Mouse (Mus musculus): Measurements from ENCODE around the gene Insig2. TPM values are rescaled to one million over a fixed set of nuclear protein-coding genes. Genes with fewer than 3 reads are reported as not detected.

Gene Insig2
- polyA plus RNA-seq (2011; ENCODE audit: insufficient read depth, insufficient read length, low read depth, missing spikeins) = 17.2 and 21.7 TPM in 2 replicates

DNA sequence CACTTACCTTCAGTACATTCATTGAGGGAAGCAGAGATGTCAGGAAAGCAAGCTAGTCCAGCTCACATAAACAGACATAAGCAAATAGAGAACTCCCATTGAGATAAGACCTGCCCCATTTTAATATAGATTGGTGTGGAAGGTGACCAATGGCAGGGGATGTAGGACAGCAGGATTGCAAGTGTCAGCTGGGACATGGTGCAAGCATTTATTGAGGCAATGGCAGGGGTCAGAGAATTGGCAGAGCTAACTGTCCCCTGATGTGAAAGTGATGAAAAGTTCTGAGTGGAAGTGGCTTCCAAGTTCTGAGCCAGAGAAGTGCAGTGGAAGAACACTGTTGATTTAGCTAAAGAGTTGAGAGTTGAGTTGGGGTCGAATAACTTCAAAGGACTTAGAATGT, at the start of gene Insig2:
Gene Insig2, minus strand, starts transcription at position 105 of the 400 bp plus-strand sequence.
- no peak within 1 kb of the TSS for H3K4me3 ChIP-seq (ENCODE audit: low read depth, low read length)
- H3K9me3 ChIP-seq (replicated peaks; ENCODE audit: control insufficient read depth, insufficient read depth, low read length, poor library complexity, severe bottlenecking) = no peaks in the 10 kb centered on the region
- no peaks in the 10 kb centered on the region for H3K4me1 ChIP-seq (ENCODE audit: control insufficient read depth, insufficient read depth, low read length)
- no peaks in the 10 kb centered on the region for H3K36me3 ChIP-seq (ENCODE audit: control insufficient read depth, insufficient read depth, low read length, poor library complexity, severe bottlenecking)
- no peaks in the 10 kb centered on the region for H3K27me3 ChIP-seq (ENCODE audit: control insufficient read depth, insufficient read depth, low read length, poor library complexity, severe bottlenecking)
- no peak within 1 kb of the TSS for H3K9ac ChIP-seq (ENCODE audit: low read depth, poor library complexity, severe bottlenecking)
- TF ChIP-seq CTCF (IDR thresholded peaks at IDR 0.05; ENCODE audit: low read depth, low read length) = no peak
- no peak for TF ChIP-seq POLR2A (IDR thresholded peaks at IDR 0.05; ENCODE audit: insufficient read depth, low read length)
- no peak for TF ChIP-seq EP300 (IDR thresholded peaks at IDR 0.05; ENCODE audit: insufficient read depth, low read depth, low read length)
- H3K27ac ChIP-seq (ENCODE audit: insufficient read depth, low read length) = no peak within 1 kb of the TSS

DNA sequence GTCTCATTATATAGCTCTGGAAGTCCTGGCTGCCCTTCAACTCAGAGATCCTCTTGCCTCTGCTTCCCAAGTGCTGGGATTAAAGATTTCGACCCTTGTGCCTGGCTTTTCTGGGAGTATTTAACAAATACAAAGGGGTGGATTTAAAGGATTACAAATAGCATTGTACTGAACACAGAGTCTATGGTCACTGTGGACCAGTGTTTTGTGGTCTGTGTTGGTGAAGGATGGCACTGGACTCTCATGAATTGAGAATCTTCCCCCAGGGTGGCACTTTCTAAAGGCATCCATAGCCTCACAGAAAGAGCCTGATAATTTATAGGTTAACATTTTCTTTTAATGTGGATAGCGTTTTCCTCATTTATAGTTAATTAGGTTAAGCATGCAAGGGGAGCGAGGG, 49.2 kb upstream of the Insig2 start:
- H3K36me3 ChIP-seq (ENCODE audit: control insufficient read depth, insufficient read depth, low read length, poor library complexity, severe bottlenecking) = no peaks in the 10 kb centered on the region
- no peak for TF ChIP-seq POLR2A (IDR thresholded peaks at IDR 0.05; ENCODE audit: insufficient read depth, low read length)
- no peak for TF ChIP-seq CTCF (IDR thresholded peaks at IDR 0.05; ENCODE audit: low read depth, low read length)

DNA sequence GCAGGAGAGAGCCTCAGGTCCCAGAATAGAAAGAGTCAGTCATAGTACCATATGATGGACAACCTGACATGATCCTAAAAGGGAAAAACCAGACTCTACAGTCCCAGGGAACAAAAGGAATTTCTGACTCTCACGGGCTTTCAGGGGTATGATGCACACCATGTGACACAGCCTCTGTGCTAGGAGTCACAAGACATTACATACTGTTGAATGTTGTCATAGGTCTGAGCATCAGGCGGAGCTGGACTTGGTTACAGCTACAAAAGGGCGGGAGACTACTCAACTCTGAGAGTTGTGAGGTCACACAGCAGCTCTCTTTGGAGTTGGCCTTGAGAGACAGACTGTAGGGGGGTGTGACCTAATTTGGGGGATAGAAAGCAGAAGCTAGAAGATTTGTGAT, 47.6 kb upstream of the Insig2 start:
- Histone ChIP-seq H3K27ac (ENCODE audit: insufficient read depth, low read length) (no peak overlapping the region), H3K9me3 (replicated peaks; ENCODE audit: control insufficient read depth, insufficient read depth, low read length, poor library complexity, severe bottlenecking) (no peaks in the 10 kb centered on the region), H3K4me1 (ENCODE audit: control insufficient read depth, insufficient read depth, low read length) (no peaks in the 10 kb centered on the region), H3K4me3 (ENCODE audit: low read depth, low read length) (no peak overlapping the region), H3K9ac (ENCODE audit: low read depth, poor library complexity, severe bottlenecking) (no peak overlapping the region), H3K27me3 (ENCODE audit: control insufficient read depth, insufficient read depth, low read length, poor library complexity, severe bottlenecking) (no peaks in the 10 kb centered on the region), H3K36me3 (ENCODE audit: control insufficient read depth, insufficient read depth, low read length, poor library complexity, severe bottlenecking) (no peaks in the 10 kb centered on the region)
- TF ChIP-seq CTCF (IDR thresholded peaks at IDR 0.05; ENCODE audit: low read depth, low read length) (no peak), POLR2A (IDR thresholded peaks at IDR 0.05; ENCODE audit: insufficient read depth, low read length) (no peak)

More for the DNA sequence above, 49.2 kb upstream of the Insig2 start:
- no peaks in the 10 kb centered on the region for H3K9me3 ChIP-seq (replicated peaks; ENCODE audit: control insufficient read depth, insufficient read depth, low read length, poor library complexity, severe bottlenecking)
- H3K27ac ChIP-seq (ENCODE audit: insufficient read depth, low read length) = no peak overlapping the region
- no peak overlapping the region for H3K4me3 ChIP-seq (ENCODE audit: low read depth, low read length)
- no peak overlapping the region for H3K9ac ChIP-seq (ENCODE audit: low read depth, poor library complexity, severe bottlenecking)
- H3K27me3 ChIP-seq (ENCODE audit: control insufficient read depth, insufficient read depth, low read length, poor library complexity, severe bottlenecking) = no peaks in the 10 kb centered on the region
- H3K4me1 ChIP-seq (ENCODE audit: control insufficient read depth, insufficient read depth, low read length) = no peaks in the 10 kb centered on the region

DNA sequence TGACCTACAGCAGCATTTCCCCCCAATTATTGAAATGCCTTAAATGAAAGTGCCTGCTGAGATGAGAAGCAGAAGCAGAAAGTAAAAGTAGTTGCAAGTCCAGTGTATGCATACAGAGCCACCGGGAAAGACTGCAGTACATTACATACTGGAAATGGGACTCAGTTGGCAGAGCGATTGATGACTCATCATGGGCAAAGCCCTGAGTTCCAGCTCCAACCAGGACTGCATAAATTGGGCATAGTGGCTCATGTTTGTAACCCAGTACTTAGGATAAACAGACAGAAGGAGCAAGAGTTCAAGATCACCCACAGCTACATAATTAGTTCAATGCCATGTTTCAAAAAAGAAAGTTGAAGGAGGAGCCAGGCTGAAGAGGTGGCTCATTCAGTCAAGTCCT, 45.5 kb upstream of the Insig2 start:
- no peaks in the 10 kb centered on the region for H3K36me3 ChIP-seq (ENCODE audit: control insufficient read depth, insufficient read depth, low read length, poor library complexity, severe bottlenecking)
- TF ChIP-seq CTCF (IDR thresholded peaks at IDR 0.05; ENCODE audit: low read depth, low read length) (no peak), EP300 (IDR thresholded peaks at IDR 0.05; ENCODE audit: insufficient read depth, low read depth, low read length) (no peak), POLR2A (IDR thresholded peaks at IDR 0.05; ENCODE audit: insufficient read depth, low read length) (no peak)
- H3K9ac ChIP-seq (ENCODE audit: low read depth, poor library complexity, severe bottlenecking) = no peak overlapping the region
- H3K27me3 ChIP-seq (ENCODE audit: control insufficient read depth, insufficient read depth, low read length, poor library complexity, severe bottlenecking) = no peaks in the 10 kb centered on the region
- H3K4me3 ChIP-seq (ENCODE audit: low read depth, low read length) = no peak overlapping the region
- no peaks in the 10 kb centered on the region for H3K4me1 ChIP-seq (ENCODE audit: control insufficient read depth, insufficient read depth, low read length)
- no peaks in the 10 kb centered on the region for H3K9me3 ChIP-seq (replicated peaks; ENCODE audit: control insufficient read depth, insufficient read depth, low read length, poor library complexity, severe bottlenecking)
- H3K27ac ChIP-seq (ENCODE audit: insufficient read depth, low read length) = no peak overlapping the region

DNA sequence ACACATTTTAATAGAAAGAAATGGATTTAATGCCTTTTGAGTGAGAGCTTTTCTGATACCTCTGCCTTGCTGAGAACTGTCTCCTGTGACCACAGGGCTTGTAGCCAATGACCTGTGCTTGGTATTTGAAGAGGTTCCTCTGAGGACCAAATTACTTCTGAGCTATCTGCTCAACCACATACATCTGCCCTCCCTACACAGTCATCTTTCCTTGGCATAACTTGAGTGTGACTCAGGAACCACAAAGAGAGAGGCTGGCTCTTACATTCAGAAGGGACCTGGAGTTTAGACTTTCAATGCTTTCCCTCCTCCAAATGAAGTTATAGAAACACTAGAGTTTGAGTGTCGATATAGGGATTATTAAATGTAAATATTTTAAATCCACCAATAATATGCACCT, 45.0 kb upstream of the Insig2 start:
- no peak for TF ChIP-seq EP300 (IDR thresholded peaks at IDR 0.05; ENCODE audit: insufficient read depth, low read depth, low read length)
- no peak for TF ChIP-seq POLR2A (IDR thresholded peaks at IDR 0.05; ENCODE audit: insufficient read depth, low read length)
- TF ChIP-seq CTCF (IDR thresholded peaks at IDR 0.05; ENCODE audit: low read depth, low read length) = no peak
- Histone ChIP-seq H3K4me1 (ENCODE audit: control insufficient read depth, insufficient read depth, low read length) (no peaks in the 10 kb centered on the region), H3K27ac (ENCODE audit: insufficient read depth, low read length) (no peak overlapping the region), H3K4me3 (ENCODE audit: low read depth, low read length) (no peak overlapping the region), H3K9me3 (replicated peaks; ENCODE audit: control insufficient read depth, insufficient read depth, low read length, poor library complexity, severe bottlenecking) (no peaks in the 10 kb centered on the region), H3K9ac (ENCODE audit: low read depth, poor library complexity, severe bottlenecking) (no peak overlapping the region), H3K27me3 (ENCODE audit: control insufficient read depth, insufficient read depth, low read length, poor library complexity, severe bottlenecking) (no peaks in the 10 kb centered on the region), H3K36me3 (ENCODE audit: control insufficient read depth, insufficient read depth, low read length, poor library complexity, severe bottlenecking) (no peaks in the 10 kb centered on the region)

DNA sequence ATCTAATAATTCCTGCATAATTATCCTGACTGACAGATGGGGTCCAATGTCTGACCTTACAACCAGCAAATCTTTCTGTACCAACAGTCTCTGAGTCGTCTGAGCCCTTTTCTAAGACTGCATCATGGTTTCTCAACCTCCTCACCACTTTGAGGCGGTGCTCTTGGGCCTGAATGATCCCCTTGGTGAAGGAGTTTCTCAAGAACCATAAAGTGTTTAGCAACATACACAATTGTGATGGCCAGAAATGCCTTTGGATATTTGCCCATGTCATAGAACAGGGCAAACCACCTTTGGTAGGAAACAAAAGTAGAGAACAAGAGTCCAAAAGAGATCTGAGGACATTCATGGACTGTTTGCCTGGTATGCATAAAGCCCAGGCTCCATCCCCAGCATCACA, 41.2 kb upstream of the Insig2 start:
- Histone ChIP-seq H3K27ac (ENCODE audit: insufficient read depth, low read length) (no peak overlapping the region), H3K36me3 (ENCODE audit: control insufficient read depth, insufficient read depth, low read length, poor library complexity, severe bottlenecking) (no peaks in the 10 kb centered on the region), H3K27me3 (ENCODE audit: control insufficient read depth, insufficient read depth, low read length, poor library complexity, severe bottlenecking) (no peaks in the 10 kb centered on the region), H3K9me3 (replicated peaks; ENCODE audit: control insufficient read depth, insufficient read depth, low read length, poor library complexity, severe bottlenecking) (no peaks in the 10 kb centered on the region), H3K4me1 (ENCODE audit: control insufficient read depth, insufficient read depth, low read length) (no peaks in the 10 kb centered on the region), H3K4me3 (ENCODE audit: low read depth, low read length) (no peak overlapping the region), H3K9ac (ENCODE audit: low read depth, poor library complexity, severe bottlenecking) (no peak overlapping the region)
- TF ChIP-seq EP300 (IDR thresholded peaks at IDR 0.05; ENCODE audit: insufficient read depth, low read depth, low read length) (no peak), CTCF (IDR thresholded peaks at IDR 0.05; ENCODE audit: low read depth, low read length) (no peak), POLR2A (IDR thresholded peaks at IDR 0.05; ENCODE audit: insufficient read depth, low read length) (no peak)

Data from ES-Bruce4 (cell line).